Mouse (Mus musculus): Measurements from ENCODE around the gene Olfr1280.
"Not testable (repeated sequence)": the region's sequence is repeated elsewhere in the genome, so short reads cannot be mapped to it uniquely, and the experiment has no call there.

The Olfr1280 gene

DNA sequence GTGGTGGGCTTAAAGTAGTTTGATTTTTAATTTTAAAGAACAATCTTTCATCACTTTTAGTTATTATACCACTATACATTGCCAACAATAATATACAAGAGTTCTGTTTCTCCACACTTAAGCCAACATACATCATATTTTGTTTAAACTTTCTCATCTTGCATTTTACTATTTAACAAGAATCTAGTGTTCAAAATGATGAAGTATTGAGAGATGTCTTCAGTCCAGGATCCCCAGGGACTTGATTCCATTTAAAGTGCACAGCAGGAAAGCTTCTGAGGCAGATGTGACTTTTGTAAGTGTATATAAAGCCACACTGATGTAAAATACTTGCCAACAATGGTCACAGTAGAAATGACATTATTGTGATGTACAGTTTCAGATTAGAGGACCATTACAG is at the start of gene Olfr1280:
Gene Olfr1280, plus strand, starts transcription at position 301 of the 400 bp plus-strand sequence.
- no peak for DNase-seq (ENCODE audit: low spot score)

GRCm38 (mm10) chr2:111274006-111274405 is 39.8 kb upstream of the Olfr1280 start, which contains the start of gene Olfr1277:
Gene Olfr1277, minus strand, starts transcription at chr2:111274106.
- no peak for DNase-seq (ENCODE audit: low spot score)

DNA sequence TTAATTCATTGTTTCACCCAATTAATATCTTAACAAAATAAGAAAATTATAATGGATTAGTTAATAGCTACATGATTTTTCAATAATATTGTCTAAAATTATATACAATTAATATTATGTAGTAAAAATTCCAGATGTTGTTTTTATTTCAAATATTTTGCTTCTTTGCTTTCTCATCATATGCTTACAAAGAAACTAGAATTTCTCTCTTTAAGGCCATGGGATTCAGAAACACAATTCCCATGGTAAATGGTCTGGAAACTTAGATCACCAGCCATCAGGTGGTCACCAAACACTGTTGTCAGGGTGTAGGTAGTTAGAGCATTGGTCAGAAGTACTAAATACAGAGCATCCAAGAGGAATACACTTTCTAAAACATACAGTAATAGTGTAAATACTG is 24.0 kb upstream of the Olfr1280 start, which contains the start of gene Olfr1278:
Gene Olfr1278, plus strand, starts transcription at position 301 of the 400 bp plus-strand sequence.
- DNase-seq (ENCODE audit: low spot score) = no peak

- DNase-seq (ENCODE audit: low spot score) = no peak
Observed at GRCm38 (mm10) chr2:111298541-111298940, 15.3 kb upstream of the Olfr1280 start.

GRCm38 (mm10) chr2:111300374-111300773 is 13.4 kb upstream of the Olfr1280 start, which contains the start of gene Olfr1279:
Gene Olfr1279, plus strand, starts transcription at chr2:111300635.
- DNase-seq (ENCODE audit: low spot score) = no peak

DNA sequence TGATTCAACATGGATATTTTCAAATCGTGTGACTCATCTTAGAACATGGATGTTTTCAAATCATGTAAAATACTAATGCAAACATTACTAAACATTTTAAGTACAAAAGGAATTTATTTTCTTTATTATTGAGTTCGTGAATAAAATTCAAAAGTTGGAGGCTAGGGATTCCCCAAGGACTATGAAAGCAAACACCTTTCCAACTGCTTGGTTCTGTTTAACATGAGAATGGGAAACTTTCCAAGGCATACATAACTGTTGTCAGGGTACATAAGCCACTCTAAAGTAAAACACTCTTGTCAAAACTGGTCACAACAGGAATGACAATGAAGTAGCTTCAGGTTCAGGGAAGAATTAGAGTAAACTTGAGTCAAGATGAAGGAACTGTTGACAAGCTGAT is 12.4 kb downstream of the Olfr1280 start, which contains the start of gene Olfr1281:
Gene Olfr1281, plus strand, starts transcription at position 301 of the 400 bp plus-strand sequence.
- DNase-seq (ENCODE audit: low spot score) = no peak

GRCm38 (mm10) chr2:111333721-111334120 is 19.9 kb downstream of the Olfr1280 start:
- not testable (repeated sequence) for DNase-seq (ENCODE audit: low spot score)

- no peak for DNase-seq (ENCODE audit: low spot score)
Observed at GRCm38 (mm10) chr2:111335976-111336375, 22.2 kb downstream of the Olfr1280 start, which contains the start of gene Olfr1282. Gene Olfr1282, minus strand, starts transcription at chr2:111336076.

GRCm38 (mm10) chr2:111366490-111366889 is 52.7 kb downstream of the Olfr1280 start, which contains the start of gene Olfr1283:
Gene Olfr1283, plus strand, starts transcription at chr2:111366790.
- DNase-seq (ENCODE audit: low spot score) = no peak

DNA sequence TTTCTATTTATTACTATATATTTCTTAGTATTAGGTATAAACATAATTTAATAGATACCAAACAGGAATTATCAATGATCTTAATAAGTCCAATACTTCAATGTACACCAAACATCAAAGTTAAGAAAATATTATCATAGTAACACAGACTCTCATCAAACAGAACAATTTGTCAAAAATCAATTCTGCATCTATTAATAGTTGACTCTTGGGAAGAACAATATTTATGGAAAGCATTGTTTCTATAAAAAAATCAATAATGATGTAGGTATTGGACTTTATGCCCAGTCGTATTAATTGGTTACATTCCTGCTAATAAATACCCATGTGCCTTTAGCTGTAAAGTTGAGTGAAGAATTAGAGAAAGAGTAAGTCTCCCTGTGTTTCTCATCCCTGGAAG is 61.4 kb downstream of the Olfr1280 start, which contains the start of gene Olfr1284:
Gene Olfr1284, plus strand, starts transcription at position 301 of the 400 bp plus-strand sequence.
- DNase-seq (ENCODE audit: low spot score) = no peak
